Mouse (Mus musculus) thymus, adult 2 months (tissue): ENCODE data around the gene Eml3.

Experiments
- CTCF ChIP-seq: fragments of 200-500 bp; IDR thresholded peaks from 2 replicates; pipeline ENCODE4 v1.5.1; 2012; ENCODE audit warnings: mild to moderate bottlenecking, control low read depth, low read length, moderate library complexity, borderline replicate concordance; ENCODE audit not compliant: control insufficient read depth, poor library complexity, insufficient read depth; ENCODE audit errors: extremely low read depth
- POLR2A ChIP-seq: fragments of 200-500 bp; IDR thresholded peaks from 2 replicates; pipeline ENCODE4 v1.6.1; 2012; ENCODE audit warnings: mild to moderate bottlenecking, low read length, control low read depth, moderate library complexity; ENCODE audit not compliant: control insufficient read depth, poor library complexity, insufficient read depth; ENCODE audit errors: extremely low read depth

- TF ChIP-seq CTCF, result no peak
- TF ChIP-seq POLR2A, result no peak
Observed at GRCm38 (mm10) chr19:8981450-8982168, 52.3 kb downstream of the Eml3 start.
